Mouse (Mus musculus): ENCODE results near the gene Fam207a.

Gene Fam207a

DNA sequence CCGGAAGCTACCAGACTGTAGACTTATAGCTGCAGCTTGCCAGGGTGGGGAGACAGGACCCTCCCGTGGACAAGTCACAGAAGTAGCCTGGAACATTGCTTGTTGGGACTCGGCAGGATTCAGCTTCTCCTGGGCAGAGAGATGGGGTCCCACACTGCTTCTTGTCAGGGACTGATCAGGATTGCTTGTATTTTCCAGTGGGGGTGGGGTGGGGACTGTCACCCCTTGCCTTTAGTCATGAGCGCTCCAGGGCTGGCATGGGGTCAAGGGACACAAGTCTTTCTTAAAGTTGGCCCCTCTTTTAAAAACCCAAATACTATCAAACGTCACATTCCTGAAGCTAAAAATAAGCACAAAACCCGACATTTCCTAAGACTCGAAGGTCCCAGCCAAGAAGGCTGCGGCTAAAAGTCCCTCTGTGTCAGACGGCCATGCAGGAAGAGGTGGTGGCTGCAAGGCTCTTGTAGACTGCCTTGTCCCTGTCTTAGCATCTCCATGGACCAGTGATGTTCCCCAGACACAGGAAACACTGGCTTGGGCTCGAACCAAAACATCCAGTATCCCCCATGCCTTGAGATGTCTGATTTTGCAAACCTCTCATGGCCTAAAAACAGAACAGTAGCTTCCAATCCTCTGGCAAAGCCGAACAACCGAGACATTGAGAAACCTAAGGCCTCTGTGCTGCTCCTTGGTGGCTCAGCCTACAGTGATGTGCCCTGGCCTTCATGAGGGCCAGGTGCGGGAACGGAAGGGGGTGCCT, 60.2 kb downstream of the Fam207a start:
- no peak for DNase-seq

DNA sequence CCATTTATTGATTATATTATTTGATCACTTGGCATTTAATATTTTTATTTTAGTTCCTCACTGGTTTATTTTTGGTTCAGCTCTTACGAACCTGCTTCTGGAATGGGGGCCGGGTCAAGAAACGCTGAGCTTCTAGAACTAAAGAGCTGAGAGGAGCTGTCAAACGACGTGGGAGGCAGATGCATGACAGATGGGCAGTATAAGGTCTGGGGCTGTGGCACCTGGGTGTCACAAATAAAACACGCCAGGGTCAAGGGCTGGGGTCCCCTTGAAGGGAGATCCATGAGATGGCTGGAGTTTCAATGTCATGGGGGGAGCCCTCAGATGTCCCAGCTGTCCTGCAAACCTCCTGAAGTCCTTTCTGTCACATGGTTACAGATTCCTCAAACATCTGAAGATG, 60.8 kb downstream of the Fam207a start:
- no peak for DNase-seq

DNA sequence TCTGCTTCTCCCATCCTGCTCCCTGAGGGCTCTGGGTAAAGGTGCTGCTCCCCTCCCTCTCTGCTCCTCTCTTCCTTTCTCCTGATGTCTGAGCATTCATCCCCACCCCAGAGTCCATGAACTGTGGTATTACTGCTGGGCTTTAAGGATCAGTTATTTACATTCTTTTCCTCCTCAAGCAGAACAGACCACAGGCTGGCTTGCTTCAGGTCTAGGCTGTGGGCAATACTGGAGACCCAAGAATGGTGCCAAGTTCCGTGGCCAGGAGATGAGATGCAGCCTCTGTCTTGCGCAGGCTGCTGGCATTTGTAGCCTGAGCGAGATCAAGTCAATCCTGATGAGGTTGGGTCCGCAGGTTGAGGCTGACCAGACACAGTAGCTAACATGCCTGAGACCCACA, 63.8 kb downstream of the Fam207a start:
- no peak for DNase-seq

DNA sequence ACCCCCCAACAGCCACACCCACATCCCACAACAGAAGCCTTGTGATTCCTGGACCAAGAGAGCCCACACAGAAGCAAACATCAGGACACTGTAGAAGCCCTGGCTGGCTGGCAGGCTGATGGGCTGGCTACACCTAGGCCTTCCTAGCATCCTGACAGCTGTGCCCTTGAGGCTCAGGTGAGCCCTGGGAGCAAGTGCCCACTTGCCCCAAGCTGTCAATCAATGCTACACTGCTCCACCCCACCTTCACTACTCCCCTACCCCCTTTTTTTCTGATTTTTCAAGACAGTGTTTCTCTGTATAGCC, 65.5 kb downstream of the Fam207a start:
- DNase-seq = no peak

DNA sequence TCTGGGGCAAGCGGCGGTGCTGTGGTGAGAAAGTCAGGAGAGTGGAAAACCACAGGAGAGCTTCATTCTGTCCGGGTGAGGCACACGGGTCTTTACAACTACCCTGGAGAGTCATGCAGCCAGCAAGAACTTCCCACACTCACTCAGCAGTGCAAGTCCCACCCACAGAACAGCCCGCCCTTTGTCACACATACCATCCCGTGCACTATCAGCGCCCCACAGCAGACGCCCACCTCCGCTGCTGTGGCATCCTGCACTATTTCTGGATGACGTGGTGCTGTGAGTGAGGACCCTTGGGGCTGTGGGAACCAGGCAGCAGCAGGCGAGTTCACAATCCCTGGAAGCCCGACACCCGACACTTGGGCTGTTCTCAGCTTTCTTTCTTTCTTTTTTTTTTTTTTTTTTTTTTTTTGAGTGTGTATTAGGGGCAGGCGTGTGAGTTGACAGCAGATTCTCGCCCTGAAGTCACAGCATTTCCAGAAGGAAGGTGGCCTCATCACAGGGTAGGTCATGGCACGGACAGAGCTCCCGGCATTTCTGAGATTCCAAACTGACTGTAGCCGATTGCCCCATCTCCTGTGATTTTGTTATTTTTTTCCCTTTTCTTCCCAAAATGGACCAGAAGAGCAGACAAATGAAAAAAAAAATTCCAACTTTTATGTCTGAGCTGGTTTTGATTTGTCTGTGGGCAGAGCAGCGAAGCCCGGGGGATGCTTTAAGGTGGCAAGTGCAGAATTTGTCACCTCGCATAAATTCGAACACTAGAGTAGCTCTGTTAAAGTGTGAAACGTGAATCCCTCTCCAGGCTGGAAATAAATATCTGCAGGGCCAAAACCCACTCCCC, 66.0 kb downstream of the Fam207a start:
- no peak for DNase-seq

DNA sequence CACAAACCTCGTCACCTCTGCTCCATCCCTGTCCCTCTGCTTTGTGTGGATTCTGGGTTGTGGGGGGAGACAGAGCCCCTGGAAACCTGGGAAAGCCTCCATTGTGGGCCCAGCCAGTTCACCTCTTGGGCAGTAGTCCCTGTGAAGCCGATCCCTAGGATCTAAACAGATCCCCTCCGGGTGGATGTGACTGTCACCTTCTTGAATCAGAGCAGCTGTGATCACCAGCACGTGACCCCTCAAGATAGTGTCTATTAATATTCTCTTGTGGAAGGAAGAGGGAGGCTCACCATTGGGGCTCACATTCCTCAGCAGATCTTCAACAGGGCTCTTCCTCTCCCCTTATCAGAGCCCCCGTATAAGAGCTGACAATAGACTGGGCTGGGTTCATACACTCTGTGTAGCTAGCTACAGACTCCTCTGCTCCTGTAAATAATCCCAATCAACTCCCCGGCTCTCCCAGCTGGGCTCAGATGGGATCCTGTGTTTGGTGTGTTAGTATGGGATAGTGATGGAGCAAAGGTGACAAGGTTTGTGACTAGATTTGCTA, 66.8 kb downstream of the Fam207a start:
- no peak for DNase-seq

DNA sequence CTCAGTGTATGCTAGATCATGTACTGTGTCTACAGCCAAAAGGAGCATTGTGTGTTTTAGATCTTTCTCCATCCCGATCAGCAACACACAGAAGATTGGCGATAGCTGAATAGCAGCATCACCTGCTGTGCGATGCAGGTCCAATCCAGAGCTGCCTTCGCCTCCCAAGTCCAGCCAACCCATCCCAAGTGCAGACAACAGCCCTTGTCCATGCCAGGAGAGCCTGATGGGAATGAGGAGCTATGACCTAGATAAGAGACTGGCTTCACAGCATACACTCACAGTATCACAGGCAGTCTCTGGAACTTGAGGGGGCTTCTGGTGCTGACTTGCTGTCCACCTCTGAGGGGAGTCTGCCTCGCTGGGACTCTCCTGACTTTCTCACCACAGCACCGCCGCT, 67.4 kb downstream of the Fam207a start:
- no peak for DNase-seq

DNA sequence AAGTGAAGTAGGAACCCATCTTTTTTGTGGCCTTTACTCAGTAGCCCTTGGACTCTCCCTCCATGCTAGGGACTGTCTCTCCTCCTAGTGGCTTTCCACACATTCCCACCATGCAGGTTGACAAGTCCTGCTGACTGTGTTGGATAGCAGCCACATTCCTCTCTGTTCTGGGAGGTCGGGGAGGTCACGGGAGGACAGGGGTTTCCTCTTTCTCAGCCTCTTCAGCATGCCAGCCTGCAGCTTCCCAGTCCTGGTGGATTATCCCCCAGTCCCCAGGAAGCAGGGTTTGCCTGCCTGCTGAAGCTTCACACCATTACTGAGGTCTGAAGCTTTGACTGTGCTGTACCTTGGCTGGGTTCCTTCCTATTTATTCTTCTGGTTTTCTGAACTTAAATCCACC, 67.8 kb downstream of the Fam207a start:
- no peak for DNase-seq

DNA sequence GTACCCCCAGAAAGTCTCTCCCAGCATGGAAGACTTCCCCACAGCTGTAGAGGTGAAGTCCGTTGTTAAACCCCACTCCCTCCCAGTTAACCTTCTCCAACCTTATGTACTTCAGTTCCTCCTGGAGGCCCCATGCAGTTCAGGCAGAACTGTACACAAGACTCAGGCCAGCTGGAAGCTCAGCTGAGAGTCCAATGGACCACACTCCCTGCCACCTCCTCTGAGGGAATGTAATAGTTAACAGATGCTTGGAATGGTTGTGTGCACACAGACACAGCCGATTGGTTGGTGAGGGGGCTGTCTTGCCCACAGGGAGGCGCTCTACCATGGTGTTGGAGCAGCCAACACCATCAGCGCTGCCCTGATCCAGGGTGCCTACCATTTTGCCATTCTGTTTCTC, 73.3 kb downstream of the Fam207a start:
- DNase-seq = no peak

DNA sequence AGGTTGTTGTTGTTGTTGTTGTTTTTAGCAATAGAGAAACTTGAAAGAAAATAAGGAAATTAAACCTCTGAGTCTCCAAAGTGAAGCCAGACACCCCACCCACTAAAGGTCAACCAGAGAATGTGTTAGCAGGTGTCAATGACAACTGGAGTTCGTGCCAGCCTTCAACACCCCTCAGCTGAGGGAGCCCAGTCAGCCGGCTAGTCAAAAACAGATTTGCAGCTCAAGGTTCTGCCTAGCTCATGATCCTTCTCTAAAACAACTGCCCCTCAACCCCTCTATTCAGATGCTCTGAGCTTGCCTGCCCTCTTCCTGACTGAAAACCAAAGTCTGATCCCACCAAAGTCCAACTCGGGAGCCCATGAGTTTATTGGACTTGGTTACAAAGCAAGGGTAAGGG, 73.8 kb downstream of the Fam207a start:
- DNase-seq = no peak

DNA sequence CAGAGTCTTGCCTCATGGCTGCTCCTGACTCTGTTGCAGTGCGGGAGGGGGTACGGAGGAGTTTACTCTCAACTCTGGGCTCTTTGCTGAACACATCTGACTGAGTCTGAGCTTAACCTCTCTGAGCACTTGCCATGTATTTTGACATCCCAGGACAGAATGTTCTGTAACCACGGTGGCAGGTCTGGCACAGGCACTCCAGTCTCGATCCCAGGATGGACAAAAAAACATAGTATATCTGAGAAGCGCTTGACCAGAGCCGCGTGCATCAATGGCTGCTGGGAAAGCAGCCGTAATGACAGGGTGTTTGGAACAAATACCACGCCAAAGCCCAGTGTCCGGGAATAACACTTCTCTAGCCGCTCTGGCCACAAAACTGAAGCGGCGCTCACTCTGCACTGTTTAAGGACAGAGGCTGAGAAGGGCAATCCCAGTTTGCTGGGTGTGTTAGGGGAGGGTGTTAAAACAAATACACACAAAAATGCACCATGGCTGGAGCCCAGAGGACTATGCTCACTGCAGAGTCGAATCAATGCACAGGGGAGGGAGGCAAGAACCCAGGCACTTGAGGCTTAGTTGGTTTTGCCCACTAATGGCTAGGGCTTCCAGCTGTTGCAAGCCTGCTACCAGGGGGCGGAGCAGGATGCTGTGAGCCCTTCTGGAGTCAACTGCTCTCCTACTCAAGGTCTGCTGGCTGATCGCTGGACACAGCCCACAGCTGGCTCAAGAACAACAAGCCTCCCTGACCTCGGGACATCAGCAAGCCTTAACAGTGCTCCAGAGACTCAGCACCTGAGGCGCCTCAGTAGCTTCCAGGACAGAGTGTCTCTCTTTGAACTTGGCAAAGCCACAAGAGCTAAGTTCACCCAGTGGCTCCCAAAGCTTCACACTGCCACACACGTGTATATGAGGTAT, 74.5 kb downstream of the Fam207a start:
- no peak for DNase-seq

DNA sequence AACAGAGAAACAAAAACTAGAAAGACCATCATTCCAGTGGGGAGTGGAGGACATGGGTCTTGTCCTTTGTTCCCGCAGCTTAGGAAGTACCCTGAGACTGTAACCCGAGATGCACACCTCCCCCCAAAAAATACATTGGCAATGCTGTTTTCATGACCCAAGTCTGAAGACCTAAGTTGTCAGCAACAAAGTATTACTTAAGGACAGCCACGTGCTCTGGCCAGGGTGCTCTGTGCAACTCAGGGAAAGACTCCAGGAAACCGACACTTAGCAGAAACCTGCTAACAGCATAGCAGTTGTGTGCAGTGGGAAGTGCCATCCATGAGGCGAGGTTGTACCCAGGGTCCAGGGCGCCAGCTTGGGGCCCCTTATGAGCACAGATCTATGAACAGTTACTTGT, 75.3 kb downstream of the Fam207a start:
- DNase-seq = no peak

DNA sequence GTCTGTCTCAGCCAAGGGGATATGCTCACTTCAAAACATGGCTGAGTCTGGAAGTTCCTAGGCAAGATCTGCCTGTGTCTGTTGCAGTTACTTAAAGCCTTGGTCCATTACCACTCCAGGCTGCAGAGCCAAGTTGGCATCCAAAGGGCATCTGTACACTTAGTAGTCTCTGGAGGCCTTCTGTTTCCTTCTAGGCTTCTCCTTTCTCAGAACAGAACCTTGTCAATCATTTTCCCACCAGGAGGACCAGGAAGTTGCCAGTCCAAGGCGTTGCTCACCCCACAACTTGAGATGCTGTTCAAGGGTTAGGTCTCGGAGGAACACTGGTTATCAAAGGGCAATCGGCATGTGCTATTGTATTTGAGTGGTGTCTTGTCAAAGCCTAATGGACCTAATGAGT, 76.6 kb downstream of the Fam207a start:
- no peak for DNase-seq

DNA sequence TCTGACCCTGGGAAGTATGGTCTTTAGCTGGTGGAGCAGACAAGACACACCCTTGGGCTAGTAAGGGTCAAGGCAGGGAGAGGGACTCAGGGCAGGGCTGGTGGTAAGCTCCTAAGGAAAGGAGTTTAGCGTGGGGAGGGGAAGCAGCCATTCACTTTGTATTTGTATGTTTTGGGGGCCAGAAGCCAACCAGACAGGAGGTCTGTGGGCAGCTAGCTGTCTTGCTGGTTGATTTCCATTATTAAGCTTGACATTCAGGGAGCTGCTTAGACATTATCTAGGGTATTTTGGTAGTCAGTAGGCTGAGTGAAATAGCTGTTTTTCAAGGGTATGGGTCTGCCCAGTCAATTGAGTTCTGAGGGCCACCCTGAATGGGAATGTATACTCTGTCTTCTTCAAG, 77.6 kb downstream of the Fam207a start:
- no peak for DNase-seq
